Mouse (Mus musculus): ENCODE results near the gene Gtf3c2.
"Not testable (repeated sequence)": the region's sequence is repeated elsewhere in the genome, so short reads cannot be mapped to it uniquely, and the experiment has no call there.

Gtf3c2 gene

GRCm38 (mm10) chr5:31179766-31180630, at the start of gene Gtf3c2, which contains the start of gene Gm29609:
Gene Gtf3c2, minus strand, starts transcription at chr5:31180144.
Gene Gm29609, minus strand, starts transcription at chr5:31179911.
- peak; percentile 85 to 94 for DNase-seq (ENCODE audit: low spot score in 2 of 2)

GRCm38 (mm10) chr5:31226641-31227040, 46.7 kb upstream of the Gtf3c2 start:
- no peak for DNase-seq (ENCODE audit: low spot score in 2 of 2)

GRCm38 (mm10) chr5:31222696-31223095, 42.8 kb upstream of the Gtf3c2 start:
- no peak for DNase-seq (ENCODE audit: low spot score in 2 of 2)

- peak in 1 of 2 experiments; percentile 37 for DNase-seq (ENCODE audit: low spot score in 2 of 2)
These were observed 41.5 kb upstream of the Gtf3c2 start for GRCm38 (mm10) chr5:31221304-31221945.

GRCm38 (mm10) chr5:31220448-31221303, 40.7 kb upstream of the Gtf3c2 start, which contains the start of gene Ppm1g:
Gene Ppm1g, minus strand, starts transcription at chr5:31220687.
- peak; percentile 98 to 99 for DNase-seq (ENCODE audit: low spot score in 2 of 2)

- peak in 1 of 2 experiments; percentile 66 for DNase-seq (ENCODE audit: low spot score in 2 of 2)
These were observed 40.0 kb upstream of the Gtf3c2 start for GRCm38 (mm10) chr5:31219911-31220447.

GRCm38 (mm10) chr5:31219474-31219873, 39.5 kb upstream of the Gtf3c2 start:
- DNase-seq (ENCODE audit: low spot score in 2 of 2): no peak

- no peak for DNase-seq (ENCODE audit: low spot score in 2 of 2)
These were observed 39.1 kb upstream of the Gtf3c2 start for GRCm38 (mm10) chr5:31219070-31219469.

GRCm38 (mm10) chr5:31218294-31218693, 38.4 kb upstream of the Gtf3c2 start:
- no peak for DNase-seq (ENCODE audit: low spot score in 2 of 2)

- not testable (repeated sequence) for DNase-seq (ENCODE audit: low spot score in 2 of 2)
These were observed 36.6 kb upstream of the Gtf3c2 start for GRCm38 (mm10) chr5:31216554-31216953.

- DNase-seq (ENCODE audit: low spot score in 2 of 2): no peak
These were observed 24.5 kb upstream of the Gtf3c2 start for GRCm38 (mm10) chr5:31204421-31204820.

GRCm38 (mm10) chr5:31203866-31204265, 23.9 kb upstream of the Gtf3c2 start:
- no peak for DNase-seq (ENCODE audit: low spot score in 2 of 2)

GRCm38 (mm10) chr5:31202933-31203332, 23.0 kb upstream of the Gtf3c2 start:
- no peak for DNase-seq (ENCODE audit: low spot score in 2 of 2)

- DNase-seq (ENCODE audit: low spot score in 2 of 2): peak; percentile 84 to 93
These were observed 22.0 kb upstream of the Gtf3c2 start, which contains the start of gene Zfp513 for GRCm38 (mm10) chr5:31201742-31202590. Gene Zfp513, minus strand, starts transcription at chr5:31202303.

- DNase-seq (ENCODE audit: low spot score in 2 of 2): no peak
These were observed 21.2 kb upstream of the Gtf3c2 start for GRCm38 (mm10) chr5:31201042-31201741.

- DNase-seq (ENCODE audit: low spot score in 2 of 2): no peak
These were observed 20.4 kb upstream of the Gtf3c2 start for GRCm38 (mm10) chr5:31200327-31200768.

GRCm38 (mm10) chr5:31199893-31200292, 19.9 kb upstream of the Gtf3c2 start:
- DNase-seq (ENCODE audit: low spot score in 2 of 2): no peak

- no peak for DNase-seq (ENCODE audit: low spot score in 2 of 2)
These were observed 19.5 kb upstream of the Gtf3c2 start for GRCm38 (mm10) chr5:31199321-31199892.

- no peak for DNase-seq (ENCODE audit: low spot score in 2 of 2)
These were observed 18.8 kb upstream of the Gtf3c2 start for GRCm38 (mm10) chr5:31198616-31199320.

All from cerebellum, postnatal 4 days (tissue).